Mouse (Mus musculus) bone marrow macrophage, adult 2 months (primary cell): ENCODE data around the gene Map3k13.

Source experiments
- CTCF ChIP-seq: IDR thresholded peaks from 2 replicates; pipeline ENCODE4 v1.5.1; 2012; ENCODE audit warnings: low read depth, mild to moderate bottlenecking, low read length, moderate library complexity
- POLR2A ChIP-seq: IDR thresholded peaks from 2 replicates; pipeline ENCODE4 v1.6.1; 2012; ENCODE audit warnings: mild to moderate bottlenecking, low read depth, low read length, borderline replicate concordance

- no peak for TF ChIP-seq CTCF
- TF ChIP-seq POLR2A = no peak
These were observed 63.0 kb downstream of the Map3k13 start for GRCm38 (mm10) chr16:21857126-21857644.
